Mouse (Mus musculus) lung, adult 10 weeks (tissue): ENCODE results near the gene Pdzd3. TPM values are rescaled to one million over a fixed set of nuclear protein-coding genes. Genes with fewer than 3 reads are reported as not detected.

Experiments
- polyA plus RNA-seq: library from polyadenylated mRNA; stranded (reverse); fragments of 350-450 nt; fragmentation: Illumina TruSeq; extraction: RNeasy Lipid Tissue Mini Kit (QIAGEN cat#74804); gene quantifications from one replicate; pipeline ENCODE4 v1.2.3, GENCODE M21; 2014; ENCODE audit warnings: low read depth, low replicate concordance; ENCODE audit not compliant: insufficient read depth

Gene Pdzd3
- not detected for polyA plus RNA-seq

DNA sequence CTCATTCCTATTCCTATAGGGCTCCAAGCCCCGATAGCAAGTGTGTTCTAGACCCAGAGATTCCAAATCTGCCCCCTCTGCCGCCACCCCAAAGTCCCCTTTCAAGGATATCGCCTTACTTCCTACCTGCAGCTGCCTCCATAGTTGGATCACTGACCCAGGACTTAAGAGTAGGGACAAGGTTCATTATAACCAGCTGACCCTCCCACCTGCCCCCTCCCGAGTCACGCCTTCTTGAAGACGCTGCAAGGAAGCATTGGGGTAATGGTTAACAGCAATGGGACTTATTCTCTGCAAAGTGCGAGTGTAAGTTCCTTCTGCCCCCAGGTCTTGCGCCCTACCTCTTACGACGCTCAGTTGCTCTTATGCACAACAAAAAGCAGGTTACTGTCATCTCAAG, at the start of gene Pdzd3:
Gene Pdzd3 (minus strand): TSS at position 158 of the 400 bp plus-strand sequence.

DNA sequence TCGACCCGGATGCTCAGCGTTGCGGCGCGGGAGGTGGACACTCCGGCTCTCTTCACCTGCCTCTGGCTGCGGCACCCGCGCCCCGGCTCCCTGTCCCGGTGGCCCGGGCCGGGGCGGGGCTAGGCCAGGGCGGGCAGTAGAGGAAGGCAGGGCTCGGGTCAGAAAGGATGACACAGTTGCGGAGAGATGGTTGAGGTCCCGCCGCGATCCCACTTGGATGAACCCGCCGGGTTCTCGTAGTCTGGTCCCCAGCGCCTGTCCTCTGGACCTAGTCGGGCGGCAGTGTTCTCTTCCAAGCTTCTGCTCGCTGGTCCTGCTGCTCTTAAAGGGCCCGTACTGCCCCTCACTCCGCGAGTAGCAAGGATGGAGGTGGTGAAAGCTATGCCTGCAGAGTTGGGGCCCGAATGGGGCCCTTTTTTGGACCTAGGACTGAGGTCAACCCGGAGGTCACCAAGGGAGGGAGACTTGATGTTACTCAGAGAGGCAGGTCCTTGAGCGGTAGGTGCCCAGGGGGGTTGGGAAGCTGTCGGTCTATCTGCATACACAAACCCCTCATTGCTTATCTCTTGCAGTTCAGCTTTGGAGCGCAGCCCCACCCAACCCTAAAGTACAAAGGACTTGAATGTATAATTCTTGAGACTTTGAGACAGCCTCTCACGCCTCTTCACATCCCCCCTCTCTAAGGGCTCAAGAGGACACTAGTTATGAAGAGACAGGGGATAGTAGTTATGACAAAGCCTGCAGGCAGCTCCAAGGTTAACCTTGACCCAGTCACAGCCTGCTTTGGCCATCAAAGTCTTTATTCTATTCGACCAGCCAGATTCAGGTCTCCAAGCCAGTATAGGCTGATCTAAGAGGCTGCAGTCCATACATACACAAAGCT, 37.0 kb upstream of the Pdzd3 start, which contains the start of gene Abcg4:
Gene Abcg4 (minus strand): TSS at position 540 of the 883 bp plus-strand sequence.

DNA sequence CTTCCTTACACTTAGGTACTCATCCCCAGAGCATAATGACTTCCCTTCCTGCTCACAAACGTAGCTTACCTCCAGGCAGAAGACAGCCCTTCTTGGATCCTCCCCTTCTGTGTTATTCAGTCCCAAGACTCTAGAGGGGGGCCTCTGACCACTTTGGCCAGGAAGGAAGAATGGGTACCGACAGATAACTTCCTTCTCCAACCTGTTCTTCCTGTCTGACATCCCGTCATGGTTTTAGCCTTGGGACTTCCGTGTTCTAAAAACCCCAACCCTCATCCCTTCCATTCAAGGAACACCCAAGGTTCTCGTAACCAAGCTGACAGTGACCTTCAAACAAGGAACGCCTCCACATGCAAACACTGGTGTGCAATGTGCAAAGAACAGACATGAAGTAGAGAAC, 17.2 kb upstream of the Pdzd3 start, which contains the start of gene Nlrx1:
Gene Nlrx1 (minus strand): TSS at position 168 of the 400 bp plus-strand sequence.

DNA sequence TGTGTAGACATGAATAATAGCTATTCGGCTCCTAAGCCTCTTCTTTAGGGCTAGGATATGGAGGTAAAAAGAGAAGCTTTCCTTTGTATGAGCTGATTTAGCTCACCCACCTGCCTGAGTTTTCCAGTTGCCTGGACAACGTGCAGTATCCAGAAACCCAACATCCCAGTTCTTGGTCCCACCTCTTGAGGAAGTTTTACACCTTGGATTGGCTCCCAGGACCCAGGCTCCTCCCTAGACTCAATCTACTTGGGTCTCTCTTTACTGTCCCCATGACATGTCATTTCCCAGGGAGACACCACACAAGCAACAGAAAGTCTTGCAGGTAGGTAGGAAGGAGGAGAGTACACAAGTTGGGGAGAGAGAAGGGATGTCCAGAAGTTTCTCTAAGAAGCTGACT, 10.9 kb downstream of the Pdzd3 start, which contains the start of gene Ccdc153:
Gene Ccdc153 (plus strand): TSS at position 278 of the 400 bp plus-strand sequence.

DNA sequence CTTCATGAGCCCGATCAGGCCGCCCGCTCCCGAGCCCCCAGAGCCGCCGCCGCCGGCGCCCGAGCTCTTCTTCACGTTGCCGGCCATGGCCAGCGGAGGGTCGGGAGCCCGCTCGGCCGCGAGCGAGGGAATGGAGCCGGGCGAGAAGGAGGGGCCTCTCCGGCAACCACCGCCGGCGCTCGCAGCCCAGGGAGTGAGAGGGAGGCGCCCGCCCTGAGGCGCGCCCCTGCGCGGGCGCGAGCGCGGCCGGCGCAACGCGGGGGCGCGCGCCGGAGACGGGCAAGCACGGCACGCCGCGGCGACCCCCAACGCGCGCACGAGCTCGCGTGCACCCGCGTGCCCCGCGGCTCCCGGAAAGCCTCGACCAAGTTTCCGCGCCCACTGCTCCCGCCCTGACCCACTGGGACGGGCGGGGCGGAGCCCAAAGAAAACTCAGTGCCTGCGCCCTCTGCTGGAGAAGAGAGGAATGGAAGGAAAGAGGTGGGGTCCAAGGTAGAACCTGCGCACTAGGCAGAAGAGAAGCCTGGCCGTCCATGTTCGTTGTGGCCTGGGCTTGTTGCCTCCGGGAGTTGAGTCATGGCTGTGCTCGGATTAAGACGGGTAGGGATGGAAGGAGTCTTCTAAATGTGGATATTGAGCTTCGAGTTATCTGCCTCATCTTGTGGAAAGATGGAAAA, 17.3 kb downstream of the Pdzd3 start, which contains the start of gene Cbl:
Gene Cbl (minus strand): TSS at position 248 of the 677 bp plus-strand sequence.

Other genes starting within 250 kb of the Pdzd3 start
- gene Thy1, start 208.1 kb downstream of the Pdzd3 start, polyA plus RNA-seq, result 31.2 TPM
- 8.4 TPM for gene Usp2, start 184.4 kb downstream of the Pdzd3 start, polyA plus RNA-seq
- gene Mfrp, start 149.7 kb downstream of the Pdzd3 start, polyA plus RNA-seq, result not detected
- 21.8 TPM for gene C1qtnf5, start 144.2 kb downstream of the Pdzd3 start, polyA plus RNA-seq
- not detected for gene Gm49380, start 138.0 kb downstream of the Pdzd3 start, polyA plus RNA-seq
- 8.9 TPM for gene Rnf26, start 138.0 kb downstream of the Pdzd3 start, polyA plus RNA-seq
- gene Mcam, start 117.0 kb downstream of the Pdzd3 start, polyA plus RNA-seq, result 131 TPM
- gene Cbl, start 17.4 kb downstream of the Pdzd3 start, polyA plus RNA-seq, result 8.7 TPM
- 174 TPM for gene Ccdc153, start 10.8 kb downstream of the Pdzd3 start, polyA plus RNA-seq
- 4.5 TPM for gene Nlrx1, start 17.1 kb upstream of the Pdzd3 start, polyA plus RNA-seq
- gene Abcg4, start 37.1 kb upstream of the Pdzd3 start, polyA plus RNA-seq, result 0.10 TPM
- 7.0 TPM for gene Hinfp, start 54.2 kb upstream of the Pdzd3 start, polyA plus RNA-seq
- gene C2cd2l, start 68.8 kb upstream of the Pdzd3 start, polyA plus RNA-seq, result 13.7 TPM
- gene Dpagt1, start 74.5 kb upstream of the Pdzd3 start, polyA plus RNA-seq, result 18.8 TPM
- 15.0 TPM for gene H2afx, start 83.2 kb upstream of the Pdzd3 start, polyA plus RNA-seq
- 24.9 TPM for gene Hmbs, start 92.8 kb upstream of the Pdzd3 start, polyA plus RNA-seq
- gene Vps11, start 110.2 kb upstream of the Pdzd3 start, polyA plus RNA-seq, result 18.7 TPM
- 33.2 TPM for gene Hyou1, start 128.0 kb upstream of the Pdzd3 start, polyA plus RNA-seq
- 16.7 TPM for gene Slc37a4, start 145.4 kb upstream of the Pdzd3 start, polyA plus RNA-seq
- 2,045 TPM for gene Rps25, start 155.7 kb upstream of the Pdzd3 start, polyA plus RNA-seq
- gene Trappc4, start 156.1 kb upstream of the Pdzd3 start, polyA plus RNA-seq, result 98.9 TPM
- gene Ccdc84, start 167.1 kb upstream of the Pdzd3 start, polyA plus RNA-seq, result 14.6 TPM
- gene Foxr1, start 189.7 kb upstream of the Pdzd3 start, polyA plus RNA-seq, result not detected
- 1.8 TPM for gene Upk2, start 203.5 kb upstream of the Pdzd3 start, polyA plus RNA-seq
- gene Bcl9l, start 231.4 kb upstream of the Pdzd3 start, polyA plus RNA-seq, result 12.2 TPM